Mouse (Mus musculus) midbrain, embryonic 14.5 days (tissue): Measurements from ENCODE around the gene Timm10b. TPM values are rescaled to one million over a fixed set of nuclear protein-coding genes. Genes with fewer than 3 reads are reported as not detected.

ENCODE experiments used
- ATAC-seq: fragments of 200-750 bp; cut with Nextera tagmentation; 2 replicates; pipeline ENCODE4 v1.8.0; 2017; ENCODE audit warnings: moderate number of reproducible peaks, moderate library complexity; ENCODE audit not compliant: low FRiP score, low TSS enrichment
- DNase-seq: peaks from one replicate; pipeline ENCODE4 v3.0.0-alpha.2; 2015
- H3K27ac ChIP-seq: fragments of 300-500 bp; sonication (generic); replicated peaks from 2 replicates; pipeline ENCODE4 v1.5.1; 2014; ENCODE audit warnings: mild to moderate bottlenecking, low read depth, low read length, moderate library complexity
- H3K27me3 ChIP-seq: fragments of 300-500 bp; sonication (generic); 2 replicates; pipeline ENCODE4 v1.6.1; 2014; ENCODE audit warnings: low read length, control low read depth, mixed read lengths; ENCODE audit not compliant: control insufficient read depth, insufficient read depth
- H3K36me3 ChIP-seq: fragments of 300-500 bp; sonication (generic); 2 replicates; pipeline ENCODE4 v1.6.1; 2014; ENCODE audit warnings: low read length, control low read depth; ENCODE audit not compliant: control insufficient read depth, insufficient read depth
- H3K4me1 ChIP-seq: fragments of 300-500 bp; sonication (generic); 2 replicates; pipeline ENCODE4 v1.6.1; 2014; ENCODE audit warnings: mild to moderate bottlenecking, antibody characterized with exemption, low read length, control low read depth; ENCODE audit not compliant: control insufficient read depth, insufficient read depth
- H3K4me2 ChIP-seq: fragments of 300-500 bp; sonication (generic); 2 replicates; pipeline ENCODE4 v1.6.1; 2014; ENCODE audit warnings: mild to moderate bottlenecking, low read length, moderate library complexity
- H3K4me3 ChIP-seq: fragments of 300-500 bp; sonication (generic); replicated peaks from 2 replicates; pipeline ENCODE4 v1.5.1; 2014; ENCODE audit warnings: low read depth, low read length
- H3K9ac ChIP-seq: fragments of 300-500 bp; sonication (generic); replicated peaks from 2 replicates; pipeline ENCODE4 v1.6.1; 2014; ENCODE audit warnings: mild to moderate bottlenecking, low read length, moderate library complexity
- H3K9me3 ChIP-seq: fragments of 300-500 bp; sonication (generic); 2 replicates; pipeline ENCODE4 v1.6.1; 2016; ENCODE audit warnings: low read length, control low read depth, mixed read lengths; ENCODE audit not compliant: control insufficient read depth
- WGBS: fragments of 180-500 bp; shearing (Covaris S2); extraction: QIAGEN DNeasy Blood & Tissue Kit; methylation state at CpG from one replicate; pipeline ENCODE4 v1.1.7; 2014; 5-methylcytosine and 5-hydroxymethylcytosine counted together
- polyA plus RNA-seq: library from polyadenylated mRNA; unstranded; fragments of >200 nt; fragmentation: Nextera tagmentation; extraction: Ambion mirVana; gene quantifications from 2 replicates; pipeline ENCODE4 v1.2.1, GENCODE M21; 2014

Timm10b gene
- 122 and 165 TPM in 2 replicates for polyA plus RNA-seq

DNA sequence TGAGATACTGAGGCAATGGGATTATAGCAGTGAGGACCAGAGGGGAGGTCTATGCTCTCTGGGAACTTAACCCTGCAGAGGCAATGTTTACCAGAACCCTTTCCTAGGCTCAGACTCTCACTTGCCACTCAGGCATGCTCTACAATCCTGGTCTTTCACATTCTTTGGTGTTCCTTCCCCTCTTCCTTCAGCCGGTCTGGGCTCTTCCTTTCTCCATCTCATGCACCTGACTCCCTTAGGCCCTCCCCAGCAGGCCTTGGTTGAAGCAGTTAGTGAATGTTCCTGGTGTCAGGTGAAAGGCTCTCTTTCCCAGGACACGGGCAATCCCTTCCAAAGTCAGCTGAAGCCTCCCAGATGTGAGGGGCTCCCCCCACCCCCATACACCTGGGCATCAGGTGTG is at the start of gene Timm10b:
Gene Timm10b, plus strand, starts transcription at position 301 of the 400 bp plus-strand sequence.
- Histone ChIP-seq H3K27ac (peak within 1 kb of the TSS; percentile 86), H3K4me1 (peaks cover 22% of the 10 kb centered on the region), H3K4me3 (peak within 1 kb of the TSS; percentile 77), H3K36me3 (peaks cover 32% of the 10 kb centered on the region), H3K9ac (peak within 1 kb of the TSS; percentile 86), H3K9me3 (no peaks in the 10 kb centered on the region), H3K4me2 (peak within 1 kb of the TSS; percentile 99), H3K27me3 (no peaks in the 10 kb centered on the region)
- DNase-seq (no peak), ATAC-seq (no peak)
- 5% methylated on average over 2 of the region's 2 CpGs for WGBS

DNA sequence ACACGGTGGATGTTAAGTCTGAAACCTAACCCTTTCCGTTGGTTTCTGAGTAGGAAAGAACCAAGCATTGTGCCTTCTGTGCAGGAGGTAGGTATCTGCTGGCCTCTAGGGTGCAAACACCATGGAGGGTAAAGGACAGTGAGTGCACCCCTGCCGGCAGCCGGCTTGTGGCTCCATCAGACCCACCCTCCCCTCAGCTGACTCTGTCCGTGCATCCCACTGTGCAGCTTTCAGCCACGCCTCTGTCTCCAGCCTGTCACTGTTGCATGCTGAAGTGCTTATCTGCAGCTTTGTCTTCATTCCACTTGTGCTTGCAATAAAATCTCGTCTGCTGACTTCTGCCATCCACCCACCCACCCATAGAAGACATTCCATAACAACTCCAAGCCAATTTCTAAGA is 49.8 kb upstream of the Timm10b start:
- no peak for ATAC-seq

DNA sequence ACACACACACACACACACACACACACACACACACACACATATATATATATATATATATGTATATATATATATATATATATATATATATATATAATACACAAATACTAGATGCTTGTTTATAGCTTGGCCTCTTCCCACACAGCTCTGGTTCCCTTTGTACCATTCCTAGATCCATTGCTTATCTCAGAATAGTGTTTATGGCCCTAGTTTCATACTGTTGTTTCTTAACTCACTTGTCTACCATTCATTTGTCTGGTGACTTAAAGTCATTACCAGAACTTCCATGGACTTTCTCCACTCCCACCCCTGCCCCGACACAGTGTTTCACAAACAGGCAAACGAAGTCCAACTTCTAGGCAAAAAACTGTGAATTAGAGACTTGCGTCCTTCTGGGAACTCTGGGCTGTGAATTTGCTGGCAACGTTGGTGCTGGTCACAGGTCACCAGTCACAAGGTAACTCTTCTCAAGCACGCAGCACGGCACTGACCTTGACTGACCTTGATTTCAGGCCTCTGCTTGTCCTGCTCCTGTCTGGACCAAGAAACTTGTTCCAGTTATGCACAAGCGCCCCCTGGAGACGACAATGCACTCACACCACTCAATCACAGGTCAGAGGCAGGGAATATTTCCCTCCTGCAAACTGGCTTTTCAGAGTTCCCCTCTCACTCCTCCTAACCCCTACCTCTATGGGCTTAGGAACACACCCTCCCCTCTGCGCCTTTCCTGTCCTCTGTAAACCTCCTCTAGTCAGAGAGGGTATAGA is 36.8 kb upstream of the Timm10b start:
- DNase-seq, result peak; percentile 79
- H3K4me2 ChIP-seq, result no peak overlapping the region
- H3K27me3 ChIP-seq, result no peaks in the 10 kb centered on the region
- H3K4me1 ChIP-seq, result no peaks in the 10 kb centered on the region
- peak; percentile 43; the same call in 1 of the 2 replicates for ATAC-seq
- no peaks in the 10 kb centered on the region for H3K9me3 ChIP-seq
- WGBS, result 39% methylated on average over 9 of the region's 9 CpGs
- H3K4me3 ChIP-seq, result no peak overlapping the region
- no peak overlapping the region for H3K27ac ChIP-seq
- no peak overlapping the region for H3K9ac ChIP-seq
- H3K36me3 ChIP-seq, result no peaks in the 10 kb centered on the region

More for the DNA sequence above, 49.8 kb upstream of the Timm10b start:
- Histone ChIP-seq H3K4me2 (no peak overlapping the region), H3K4me3 (no peak overlapping the region), H3K36me3 (no peaks in the 10 kb centered on the region), H3K27ac (no peak overlapping the region), H3K27me3 (no peaks in the 10 kb centered on the region), H3K4me1 (no peaks in the 10 kb centered on the region), H3K9me3 (no peaks in the 10 kb centered on the region), H3K9ac (no peak overlapping the region)
- 15% methylated on average over 7 of the region's 7 CpGs for WGBS
- no peak for DNase-seq

DNA sequence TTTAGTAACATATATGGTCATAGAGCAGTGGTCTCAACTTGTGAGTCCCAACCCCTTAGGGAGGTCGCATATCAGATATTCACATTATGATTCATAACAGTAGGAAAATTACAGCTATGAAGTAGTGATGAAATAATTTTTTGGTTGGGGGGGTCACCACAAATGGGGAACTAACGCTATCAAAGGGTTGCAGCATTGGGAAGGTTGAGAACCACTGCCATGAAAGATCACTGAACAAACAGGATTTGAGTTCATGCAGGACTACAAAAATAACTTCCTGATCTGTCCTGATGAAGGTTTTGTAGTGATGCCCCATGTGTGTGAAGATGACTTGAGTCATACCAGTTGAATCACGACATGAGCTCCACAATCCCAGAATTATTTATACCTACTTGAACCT is 31.4 kb upstream of the Timm10b start:
- no peak for ATAC-seq
- Histone ChIP-seq H3K4me3 (no peak overlapping the region), H3K9ac (no peak overlapping the region), H3K4me2 (no peak overlapping the region), H3K27ac (no peak overlapping the region), H3K27me3 (no peaks in the 10 kb centered on the region), H3K9me3 (no peaks in the 10 kb centered on the region), H3K36me3 (peaks cover 38% of the 10 kb centered on the region), H3K4me1 (no peaks in the 10 kb centered on the region)
- no peak for DNase-seq
- WGBS, result 91% methylated on average over 3 of the region's 3 CpGs

DNA sequence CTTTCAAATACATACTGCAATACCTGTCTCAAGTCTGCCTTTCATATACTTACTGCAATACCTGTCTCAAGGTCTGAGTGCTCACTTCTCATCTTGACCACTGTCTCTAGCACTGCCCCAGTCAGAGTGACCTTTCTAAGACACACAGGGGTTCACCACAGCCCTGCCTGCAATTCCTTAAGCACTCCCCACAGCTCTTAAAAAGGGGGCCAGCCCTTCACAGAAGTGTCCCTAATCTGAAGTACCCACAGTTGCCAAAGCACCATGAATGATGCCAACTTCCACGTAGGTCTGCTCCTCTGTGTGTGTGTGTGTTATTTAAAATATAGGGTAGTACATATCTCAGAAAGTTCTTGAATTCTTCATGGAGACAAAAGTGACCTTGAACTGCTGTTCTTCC is 28.1 kb upstream of the Timm10b start:
- DNase-seq (no peak), ATAC-seq (no peak)
- no peaks in the 10 kb centered on the region for H3K9me3 ChIP-seq
- H3K27me3 ChIP-seq, result no peaks in the 10 kb centered on the region
- H3K4me2 ChIP-seq, result no peak overlapping the region
- H3K4me1 ChIP-seq, result no peaks in the 10 kb centered on the region
- WGBS, result 89% methylated on average over 1 of the region's 1 CpGs
- H3K36me3 ChIP-seq, result peaks cover 70% of the 10 kb centered on the region
- H3K4me3 ChIP-seq, result no peak overlapping the region
- no peak overlapping the region for H3K9ac ChIP-seq
- H3K27ac ChIP-seq, result no peak overlapping the region

DNA sequence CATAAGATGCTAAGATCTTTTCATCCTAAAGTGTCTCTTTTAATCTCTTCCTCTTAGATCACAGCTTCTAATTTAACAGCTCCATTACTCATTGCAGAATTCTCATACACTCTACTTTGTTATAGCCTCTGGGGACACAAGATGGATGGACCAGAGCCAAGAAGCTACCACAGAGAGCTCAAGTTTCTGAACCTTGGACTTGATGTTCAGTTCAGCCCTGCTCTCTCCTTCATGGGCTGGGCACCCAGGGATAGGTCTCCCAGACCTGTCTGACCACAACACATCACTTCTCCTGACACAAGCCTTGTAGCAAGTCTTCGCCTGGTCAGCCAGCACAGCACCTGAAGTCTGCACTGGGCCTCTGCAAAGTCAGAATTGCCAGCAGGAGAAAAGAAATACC is 25.5 kb upstream of the Timm10b start:
- H3K4me2 ChIP-seq, result no peak overlapping the region
- H3K4me1 ChIP-seq, result no peaks in the 10 kb centered on the region
- no peaks in the 10 kb centered on the region for H3K9me3 ChIP-seq
- H3K9ac ChIP-seq, result no peak overlapping the region
- H3K27ac ChIP-seq, result no peak overlapping the region
- peaks cover 96% of the 10 kb centered on the region for H3K36me3 ChIP-seq
- no peak for ATAC-seq
- H3K4me3 ChIP-seq, result no peak overlapping the region
- H3K27me3 ChIP-seq, result no peaks in the 10 kb centered on the region
- WGBS, result 97% methylated on average over 1 of the region's 1 CpGs
- DNase-seq, result no peak

DNA sequence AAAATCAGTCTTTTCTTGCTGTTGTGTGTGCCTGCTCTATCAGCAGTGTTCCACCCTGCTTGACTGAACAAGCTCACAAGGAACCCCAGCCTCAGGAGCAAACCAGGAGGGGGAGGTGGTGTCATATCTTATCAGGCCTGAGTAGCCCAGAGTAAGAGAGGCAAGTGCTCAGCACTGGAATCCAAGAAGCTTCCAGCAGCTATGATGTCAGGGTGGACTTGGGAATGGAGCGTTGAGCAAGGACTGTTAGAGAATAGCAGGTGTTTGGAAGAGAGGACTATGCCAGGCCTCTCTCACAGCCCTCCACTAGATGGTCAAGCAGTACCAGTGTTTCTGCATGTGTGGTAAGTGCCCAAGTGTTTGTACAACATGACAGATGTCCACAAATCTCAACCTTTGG is 24.1 kb upstream of the Timm10b start:
- WGBS, result 97% methylated on average over 1 of the region's 1 CpGs
- no peaks in the 10 kb centered on the region for H3K4me1 ChIP-seq
- no peaks in the 10 kb centered on the region for H3K27me3 ChIP-seq
- no peak overlapping the region for H3K4me2 ChIP-seq
- H3K9ac ChIP-seq, result no peak overlapping the region
- ATAC-seq, result no peak
- H3K27ac ChIP-seq, result no peak overlapping the region
- DNase-seq, result no peak
- peaks cover 98% of the 10 kb centered on the region for H3K36me3 ChIP-seq
- H3K9me3 ChIP-seq, result no peaks in the 10 kb centered on the region
- H3K4me3 ChIP-seq, result no peak overlapping the region

DNA sequence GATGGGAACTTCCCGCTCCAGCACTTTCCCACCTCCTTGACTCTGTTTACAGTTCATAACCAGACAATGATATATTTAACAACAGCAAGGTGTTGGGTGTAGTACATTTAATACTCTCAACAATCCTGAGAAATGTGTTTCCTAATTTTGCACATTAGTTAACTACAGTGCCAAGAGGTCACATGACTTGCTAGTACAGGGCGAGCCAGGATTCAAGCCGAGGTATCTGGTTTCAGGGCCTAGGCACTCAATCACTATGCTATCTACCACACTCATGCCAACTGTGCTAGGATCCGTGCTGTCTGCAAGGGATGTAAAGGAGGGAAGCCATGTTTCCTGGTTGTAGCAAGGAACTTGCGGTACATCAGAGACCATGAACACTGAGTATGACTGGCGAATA is 23.3 kb upstream of the Timm10b start:
- Histone ChIP-seq H3K36me3 (peaks cover 98% of the 10 kb centered on the region), H3K4me1 (no peaks in the 10 kb centered on the region), H3K4me2 (no peak overlapping the region), H3K4me3 (no peak overlapping the region), H3K9ac (no peak overlapping the region), H3K27me3 (no peaks in the 10 kb centered on the region), H3K9me3 (no peaks in the 10 kb centered on the region), H3K27ac (no peak overlapping the region)
- WGBS, result 94% methylated on average over 6 of the region's 6 CpGs
- no peak for ATAC-seq
- no peak for DNase-seq

DNA sequence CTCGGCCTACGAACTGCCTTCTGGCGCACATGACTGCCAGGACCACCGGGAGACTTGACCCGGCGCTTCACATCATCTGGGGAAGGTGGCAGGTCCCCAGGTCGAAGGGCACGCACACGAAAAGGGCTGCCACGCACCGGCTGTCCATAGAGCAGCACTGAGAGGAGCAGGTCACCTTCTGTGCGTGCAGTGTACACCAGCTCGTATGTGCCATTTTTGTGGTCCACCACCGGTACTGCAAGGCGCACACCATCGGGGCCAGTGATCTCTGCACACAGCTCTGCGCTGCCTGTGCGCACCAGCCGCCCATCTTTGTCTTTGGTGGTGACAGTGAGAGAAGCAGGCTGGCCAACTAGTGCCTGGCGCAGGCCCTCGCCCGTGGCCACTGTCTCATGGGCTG is 22.0 kb upstream of the Timm10b start:
- H3K27ac ChIP-seq, result no peak overlapping the region
- H3K27me3 ChIP-seq, result no peaks in the 10 kb centered on the region
- DNase-seq, result no peak
- H3K4me2 ChIP-seq, result no peak overlapping the region
- H3K9me3 ChIP-seq, result no peaks in the 10 kb centered on the region
- no peak for ATAC-seq
- no peaks in the 10 kb centered on the region for H3K4me1 ChIP-seq
- no peak overlapping the region for H3K4me3 ChIP-seq
- peaks cover 99% of the 10 kb centered on the region for H3K36me3 ChIP-seq
- 97% methylated on average over 22 of the region's 22 CpGs for WGBS
- no peak overlapping the region for H3K9ac ChIP-seq
